Mouse (Mus musculus) hindbrain, embryonic 16.5 days (tissue): Measurements from ENCODE around the gene Nrros. TPM values are rescaled to one million over a fixed set of nuclear protein-coding genes. Genes with fewer than 3 reads are reported as not detected.

ENCODE experiments used
- ATAC-seq: fragments of 200-750 bp; cut with Nextera tagmentation; 2 replicates; pipeline ENCODE4 v1.8.0; 2017; ENCODE audit warnings: moderate TSS enrichment, moderate library complexity
- H3K27ac ChIP-seq: fragments of 300-500 bp; sonication (generic); 2 replicates; pipeline ENCODE4 v1.5.1; 2014; ENCODE audit warnings: low read depth, mild to moderate bottlenecking, control low read depth, low read length, moderate library complexity
- H3K27me3 ChIP-seq: fragments of 300-500 bp; sonication (generic); replicated peaks from 2 replicates; pipeline ENCODE4 v1.6.1; 2014; ENCODE audit warnings: low read length; ENCODE audit not compliant: control insufficient read depth, insufficient read depth
- H3K36me3 ChIP-seq: fragments of 300-500 bp; sonication (generic); 2 replicates; pipeline ENCODE4 v1.6.1; 2014; ENCODE audit warnings: mild to moderate bottlenecking, low read length, moderate library complexity, mixed read lengths; ENCODE audit not compliant: control insufficient read depth, insufficient read depth
- H3K4me1 ChIP-seq: fragments of 300-500 bp; sonication (generic); 2 replicates; pipeline ENCODE4 v1.6.1; 2014; ENCODE audit warnings: low read depth, low read length; ENCODE audit not compliant: control insufficient read depth, insufficient read depth
- H3K4me2 ChIP-seq: fragments of 300-500 bp; sonication (generic); 2 replicates; pipeline ENCODE4 v1.6.1; 2014; ENCODE audit warnings: mild to moderate bottlenecking, low read length, control low read depth, moderate library complexity
- H3K4me3 ChIP-seq: fragments of 300-500 bp; sonication (generic); 2 replicates; pipeline ENCODE4 v1.5.1; 2014; ENCODE audit warnings: mild to moderate bottlenecking, low read length, control low read depth, moderate library complexity
- H3K9ac ChIP-seq: fragments of 300-500 bp; sonication (generic); 2 replicates; pipeline ENCODE4 v1.6.1; 2014; ENCODE audit warnings: low read depth, mild to moderate bottlenecking, control low read depth, low read length, moderate library complexity
- H3K9me3 ChIP-seq: fragments of 300-500 bp; sonication (generic); 2 replicates; pipeline ENCODE4 v1.6.1; 2014; ENCODE audit warnings: mild to moderate bottlenecking, low read length, moderate library complexity; ENCODE audit not compliant: control insufficient read depth
- WGBS: fragments of 180-500 bp; shearing (Covaris S2); extraction: QIAGEN DNeasy Blood & Tissue Kit; methylation state at CpG from one replicate; pipeline ENCODE4 v1.1.7; 2014; 5-methylcytosine and 5-hydroxymethylcytosine counted together
- polyA plus RNA-seq: library from polyadenylated mRNA; unstranded; fragments of >200 nt; fragmentation: Nextera tagmentation; extraction: Ambion mirVana; gene quantifications from 2 replicates; pipeline ENCODE4 v1.2.1, GENCODE M21; 2015

Nrros gene
- polyA plus RNA-seq, 1 experiment from 2014 or later, result 7.7 TPM

GRCm38 (mm10) chr16:32113541-32114218 lies 51.7 kb downstream of the Nrros start:
- Histone ChIP-seq H3K27me3 (no peaks in the 10 kb centered on the region; the same call in 1 of the 2 replicates), H3K4me2 (no peak overlapping the region), H3K9me3 (no peaks in the 10 kb centered on the region), H3K4me3 (no peak overlapping the region), H3K4me1 (no peaks in the 10 kb centered on the region), H3K9ac (no peak overlapping the region), H3K27ac (no peak overlapping the region), H3K36me3 (0 out of 2 replicates have a peak, but pooled peaks cover 2% of the 10 kb centered on the region)
- 64% methylated on average over 23 of the region's 23 CpGs for WGBS
- ATAC-seq, result no peak

- H3K27ac ChIP-seq, result no peak overlapping the region
- no peaks in the 10 kb centered on the region; the same call in 1 of the 2 replicates for H3K27me3 ChIP-seq
- WGBS, result 80% methylated on average over 15 of the region's 15 CpGs
- H3K4me2 ChIP-seq, result no peak overlapping the region
- H3K4me3 ChIP-seq, result no peak overlapping the region
- no peaks in the 10 kb centered on the region for H3K9me3 ChIP-seq
- H3K4me1 ChIP-seq, result no peaks in the 10 kb centered on the region
- no peak for ATAC-seq
- no peak overlapping the region for H3K9ac ChIP-seq
- H3K36me3 ChIP-seq, result peaks cover 11% of the 10 kb centered on the region; the same call in 1 of the 2 replicates
Measured at GRCm38 (mm10) chr16:32110951-32111699, 54.3 kb downstream of the Nrros start.

- Histone ChIP-seq H3K27ac (no peak overlapping the region), H3K36me3 (peaks cover 13% of the 10 kb centered on the region), H3K27me3 (no peaks in the 10 kb centered on the region), H3K9me3 (no peaks in the 10 kb centered on the region), H3K9ac (no peak overlapping the region), H3K4me2 (no peak overlapping the region), H3K4me3 (no peak overlapping the region), H3K4me1 (no peaks in the 10 kb centered on the region)
- ATAC-seq, result no peak
- WGBS, result 95% methylated on average over 2 of the region's 2 CpGs
Measured at GRCm38 (mm10) chr16:32108578-32108977, 56.8 kb downstream of the Nrros start.

GRCm38 (mm10) chr16:32108170-32108569 lies 57.2 kb downstream of the Nrros start:
- Histone ChIP-seq H3K9me3 (no peaks in the 10 kb centered on the region), H3K4me1 (no peaks in the 10 kb centered on the region), H3K36me3 (peaks cover 15% of the 10 kb centered on the region), H3K9ac (no peak overlapping the region), H3K27ac (no peak overlapping the region), H3K4me3 (no peak overlapping the region), H3K27me3 (no peaks in the 10 kb centered on the region), H3K4me2 (no peak overlapping the region)
- 73% methylated on average over 7 of the region's 7 CpGs for WGBS
- ATAC-seq, result no peak

GRCm38 (mm10) chr16:32107342-32108045 lies 57.9 kb downstream of the Nrros start:
- H3K27me3 ChIP-seq, result no peaks in the 10 kb centered on the region
- no peak overlapping the region for H3K4me2 ChIP-seq
- H3K9ac ChIP-seq, result no peak overlapping the region
- H3K4me3 ChIP-seq, result no peak overlapping the region
- WGBS, result 94% methylated on average over 12 of the region's 12 CpGs
- H3K9me3 ChIP-seq, result no peaks in the 10 kb centered on the region
- no peak for ATAC-seq
- H3K27ac ChIP-seq, result no peak overlapping the region
- peaks cover 16% of the 10 kb centered on the region for H3K36me3 ChIP-seq
- no peaks in the 10 kb centered on the region for H3K4me1 ChIP-seq

- H3K9me3 ChIP-seq, result no peaks in the 10 kb centered on the region
- peaks cover 17% of the 10 kb centered on the region for H3K36me3 ChIP-seq
- H3K9ac ChIP-seq, result no peak overlapping the region
- H3K27ac ChIP-seq, result no peak overlapping the region
- no peak overlapping the region for H3K4me3 ChIP-seq
- ATAC-seq, result no peak
- no peak overlapping the region for H3K4me2 ChIP-seq
- 90% methylated on average over 1 of the region's 1 CpGs for WGBS
- no peaks in the 10 kb centered on the region for H3K4me1 ChIP-seq
- H3K27me3 ChIP-seq, result no peaks in the 10 kb centered on the region
Measured at GRCm38 (mm10) chr16:32105698-32106097, 59.7 kb downstream of the Nrros start.

GRCm38 (mm10) chr16:32102295-32102694 lies 63.1 kb downstream of the Nrros start:
- Histone ChIP-seq H3K27me3 (no peaks in the 10 kb centered on the region), H3K9ac (no peak overlapping the region), H3K27ac (no peak overlapping the region), H3K4me3 (no peak overlapping the region), H3K9me3 (no peaks in the 10 kb centered on the region), H3K36me3 (peaks cover 10% of the 10 kb centered on the region), H3K4me2 (no peak overlapping the region), H3K4me1 (peaks cover 11% of the 10 kb centered on the region)
- 93% methylated on average over 13 of the region's 13 CpGs for WGBS
- no peak for ATAC-seq

- Histone ChIP-seq H3K36me3 (peaks cover 8% of the 10 kb centered on the region), H3K4me1 (peaks cover 11% of the 10 kb centered on the region), H3K4me3 (peak within 1 kb of the TSS; percentile 91), H3K9me3 (no peaks in the 10 kb centered on the region), H3K9ac (peak within 1 kb of the TSS; percentile 88), H3K27me3 (no peaks in the 10 kb centered on the region), H3K4me2 (peak within 1 kb of the TSS; percentile 86), H3K27ac (peak within 1 kb of the TSS; percentile 83)
- ATAC-seq, result peak; percentile 99
- 0% methylated on average over 34 of the region's 34 CpGs for WGBS
Measured at GRCm38 (mm10) chr16:32099638-32100150, 65.7 kb downstream of the Nrros start, which contains the start of the genes Pigx and Cep19. TSS of gene Pigx (minus strand) at chr16:32099740. TSS of gene Cep19 (plus strand) at chr16:32099800.
